Mouse (Mus musculus) left cerebral cortex, adult 2 months (tissue): Measurements from ENCODE around the gene Card6. TPM values are rescaled to one million over a fixed set of nuclear protein-coding genes. Genes with fewer than 3 reads are reported as not detected.

Source experiments
- DNase-seq, 2 experiments: peaks; one replicate each; pipeline ENCODE4 v3.0.0; 2021 to 2022; ENCODE audit warnings: low spot score in 2 of 2, mixed read lengths in 1 of 2; ENCODE audit errors: extremely low spot score in 1 of 2
- H3K27ac ChIP-seq: fragments of 200-600 bp; 2 replicates; pipeline ENCODE4 v1.8.1; 2022
- H3K4me3 ChIP-seq: fragments of 200-600 bp; 2 replicates; pipeline ENCODE4 v1.8.1; 2022
- CTCF ChIP-seq: fragments of 200-600 bp; IDR thresholded peaks from 2 replicates; pipeline ENCODE4 v1.8.1; 2022; ENCODE audit warnings: antibody characterized with exemption, mild to moderate bottlenecking, moderate library complexity
- intact Hi-C: fragments of 180-260 bp; cut with DNase I; formaldehyde crosslinking; loops from one replicate; pipeline ENCODE4 v1.15.1; 2025
- total RNA-seq, 2 experiments: library from RNA; stranded (reverse); gene quantifications; 2 replicates each; pipeline ENCODE4 v1.2.3; 2021

Card6 gene
- total RNA-seq, 2 experiments from 2014 or later, result 2.2 to 2.7 TPM

DNA sequence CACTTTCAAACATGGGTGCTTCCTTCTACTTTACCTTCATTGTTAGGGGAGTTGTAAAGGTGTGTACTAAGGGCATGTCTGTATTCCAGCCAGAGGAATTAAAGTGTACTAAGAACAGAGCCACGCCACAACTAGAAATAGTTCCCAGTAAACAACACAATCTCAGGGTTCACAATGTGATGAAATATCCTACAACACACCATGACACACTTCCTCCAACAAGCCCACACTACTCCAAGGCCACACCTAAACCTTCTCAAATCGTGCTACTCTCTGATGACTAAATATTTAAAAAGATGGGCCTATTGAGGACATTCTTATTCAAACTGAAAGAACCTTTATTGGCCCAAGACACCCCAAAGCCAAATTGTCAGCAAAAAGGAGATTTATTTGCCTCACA lies 19.1 kb upstream of the Card6 start:
- intact Hi-C loops, result no loop called here
- TF ChIP-seq CTCF, result no peak
- no peak for DNase-seq

DNA sequence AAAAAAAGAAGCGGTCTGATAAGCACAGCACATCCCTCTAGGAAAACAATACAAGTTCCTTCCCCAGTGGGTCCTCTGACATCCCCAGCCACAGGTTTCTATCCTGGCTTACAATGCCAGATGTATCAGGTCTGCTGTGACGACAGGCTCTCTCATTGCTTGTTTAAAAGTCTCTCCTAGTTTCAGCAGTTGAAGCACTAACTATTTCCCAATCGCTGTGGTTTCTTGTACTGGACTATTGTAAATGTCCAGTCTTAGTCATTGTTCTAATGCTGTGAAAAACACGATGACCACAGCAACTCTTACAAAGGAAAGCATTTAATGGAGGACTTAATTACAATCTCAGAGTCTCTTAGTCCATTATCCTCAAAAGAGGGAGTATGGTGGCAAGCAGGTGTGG lies 18.1 kb upstream of the Card6 start:
- Histone ChIP-seq H3K4me3 (no peak overlapping the region), H3K27ac (no peak overlapping the region)
- intact Hi-C loops, result no loop called here
- TF ChIP-seq CTCF, result no peak
- no peak for DNase-seq

More for the DNA sequence above, 19.1 kb upstream of the Card6 start:
- no peak overlapping the region for H3K27ac ChIP-seq
- H3K4me3 ChIP-seq, result no peak overlapping the region

DNA sequence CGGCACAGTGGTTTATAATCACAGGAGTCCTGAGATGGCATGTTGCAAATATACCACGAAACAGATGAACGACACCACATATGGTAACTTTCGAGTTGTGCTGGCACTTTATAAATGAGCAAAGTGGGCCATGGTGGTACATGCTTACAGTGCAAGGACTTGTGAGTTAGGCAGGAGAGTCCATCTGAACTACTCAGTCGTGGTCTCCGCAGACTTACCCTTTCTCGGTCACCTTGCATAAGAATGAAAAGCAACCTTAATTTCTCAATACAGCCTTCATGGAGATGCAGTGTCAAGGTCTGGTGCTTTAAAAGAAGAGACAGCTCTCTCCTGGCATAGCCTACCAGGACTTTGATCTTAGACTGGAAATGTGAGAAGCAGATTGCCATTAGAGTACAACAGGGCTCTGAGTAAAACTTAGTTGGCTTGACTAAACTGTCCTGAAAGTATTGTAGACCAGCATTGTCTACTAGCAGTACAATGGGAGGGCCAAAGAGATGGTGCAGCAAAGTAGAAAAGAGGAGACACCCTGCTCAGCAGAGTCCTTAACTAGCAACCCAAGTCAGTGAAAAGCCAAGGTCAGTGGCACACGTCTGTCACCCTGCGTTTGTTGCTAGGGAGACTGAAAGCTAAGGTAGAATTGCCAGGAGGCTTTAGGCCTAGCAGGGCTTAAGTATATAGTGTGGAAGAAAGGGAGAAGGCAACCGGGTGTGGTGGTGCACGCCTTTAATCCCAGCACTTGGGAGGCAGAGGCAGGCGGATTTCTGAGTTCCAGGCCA lies 13.4 kb upstream of the Card6 start:
- no peak overlapping the region for H3K27ac ChIP-seq
- DNase-seq, result no peak
- no peak for TF ChIP-seq CTCF
- intact Hi-C loops, result no loop called here
- no peak overlapping the region for H3K4me3 ChIP-seq

DNA sequence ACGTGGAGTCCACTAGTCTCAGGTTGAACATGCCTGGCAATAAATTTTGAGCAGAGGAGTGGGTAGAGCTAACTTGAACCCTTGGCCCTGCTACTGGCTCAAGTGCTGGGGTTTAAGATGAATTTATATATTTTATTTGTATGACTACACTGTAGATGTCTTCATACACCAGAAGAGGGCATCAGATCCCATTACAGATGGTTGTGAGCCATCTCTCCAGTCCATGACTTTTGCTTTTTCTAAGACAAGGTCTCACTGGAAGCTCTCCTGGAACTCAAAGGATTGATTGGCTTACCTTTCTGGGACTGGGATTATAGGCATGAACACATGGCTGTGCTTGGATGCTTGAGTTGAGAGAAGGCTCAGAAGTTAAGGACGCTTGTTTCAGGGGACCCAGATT lies 11.4 kb upstream of the Card6 start:
- DNase-seq, result no peak
- Histone ChIP-seq H3K27ac (no peak overlapping the region), H3K4me3 (no peak overlapping the region)
- peak; percentile 40 for TF ChIP-seq CTCF
- intact Hi-C loops, result no loop called here

DNA sequence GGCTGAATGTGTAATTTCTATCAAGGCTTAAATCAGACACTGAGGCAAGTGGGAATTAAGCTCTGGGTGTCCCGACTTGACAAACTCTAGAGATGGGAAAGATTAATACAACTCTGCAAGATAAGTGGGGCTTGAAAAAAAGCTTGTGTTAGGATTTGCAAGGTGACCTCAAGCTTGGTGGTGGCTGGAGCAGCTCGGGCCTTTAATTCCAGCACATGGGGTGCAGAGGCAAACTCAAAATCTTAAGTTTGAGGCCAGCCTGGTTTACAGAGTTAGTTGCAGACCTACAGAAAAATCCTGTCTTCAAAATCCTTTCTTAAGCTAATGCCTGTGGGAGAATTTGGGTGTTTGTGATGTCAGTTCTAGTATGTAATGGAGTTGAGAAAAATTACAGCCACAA lies 10.9 kb upstream of the Card6 start:
- DNase-seq, result no peak
- no peak for TF ChIP-seq CTCF
- H3K27ac ChIP-seq, result no peak overlapping the region
- intact Hi-C loops, result no loop called here
- no peak overlapping the region for H3K4me3 ChIP-seq

DNA sequence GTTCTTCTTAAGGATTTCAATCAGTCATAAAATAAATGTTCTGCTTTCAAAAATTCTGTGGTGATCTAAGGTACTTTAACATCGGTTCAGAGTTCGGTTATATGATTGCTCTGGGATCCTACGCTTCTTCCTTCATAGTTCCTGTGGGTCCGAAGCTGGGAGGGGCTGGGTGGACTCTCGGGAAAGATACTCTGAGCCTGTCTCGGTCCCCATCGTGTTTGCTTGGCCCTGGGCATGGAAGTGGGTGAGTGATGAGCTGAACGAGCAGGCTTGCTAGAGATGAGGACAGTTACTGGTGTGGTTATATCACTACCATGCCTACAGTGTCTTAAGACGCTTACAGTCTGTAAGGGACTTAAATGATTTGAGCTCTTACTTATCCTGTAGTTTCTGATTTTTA lies 10.3 kb upstream of the Card6 start:
- H3K27ac ChIP-seq, result no peak overlapping the region
- intact Hi-C loops, result no loop called here
- no peak for DNase-seq
- no peak for TF ChIP-seq CTCF
- no peak overlapping the region for H3K4me3 ChIP-seq

DNA sequence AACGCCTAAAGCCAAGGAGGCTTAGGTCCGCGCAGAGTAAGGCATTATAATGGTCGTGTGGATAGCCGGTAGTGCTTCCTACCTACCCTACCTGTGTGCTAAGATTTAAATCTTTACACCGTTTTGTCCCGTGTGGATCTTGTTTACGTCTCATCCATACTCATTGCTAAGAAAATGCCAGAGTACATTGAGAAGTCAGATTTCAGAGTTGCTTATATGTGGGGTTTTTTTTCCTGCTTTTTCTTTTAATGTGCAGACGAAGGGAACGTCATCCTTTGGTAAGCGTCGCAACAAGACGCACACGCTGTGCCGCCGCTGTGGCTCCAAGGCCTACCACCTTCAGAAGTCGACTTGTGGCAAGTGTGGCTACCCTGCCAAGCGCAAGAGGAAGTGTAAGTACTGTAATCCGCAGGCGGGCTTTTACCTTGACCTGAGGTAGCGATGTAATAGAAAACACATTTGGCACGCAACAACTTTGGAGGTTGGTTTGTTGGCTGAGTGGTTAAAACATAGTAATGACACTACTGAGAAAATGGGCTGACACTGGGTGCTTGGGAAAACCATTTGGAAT lies 8.8 kb upstream of the Card6 start:
- no peak for TF ChIP-seq CTCF
- Histone ChIP-seq H3K4me3 (peak overlapping the region; percentile 62), H3K27ac (peak overlapping the region; percentile 82)
- intact Hi-C loops, result loop anchor here (1.0 kb wide), 1 partner anchor 26 kb away; the partner anchor contains the start of gene Prkaa1
- DNase-seq, result no peak

DNA sequence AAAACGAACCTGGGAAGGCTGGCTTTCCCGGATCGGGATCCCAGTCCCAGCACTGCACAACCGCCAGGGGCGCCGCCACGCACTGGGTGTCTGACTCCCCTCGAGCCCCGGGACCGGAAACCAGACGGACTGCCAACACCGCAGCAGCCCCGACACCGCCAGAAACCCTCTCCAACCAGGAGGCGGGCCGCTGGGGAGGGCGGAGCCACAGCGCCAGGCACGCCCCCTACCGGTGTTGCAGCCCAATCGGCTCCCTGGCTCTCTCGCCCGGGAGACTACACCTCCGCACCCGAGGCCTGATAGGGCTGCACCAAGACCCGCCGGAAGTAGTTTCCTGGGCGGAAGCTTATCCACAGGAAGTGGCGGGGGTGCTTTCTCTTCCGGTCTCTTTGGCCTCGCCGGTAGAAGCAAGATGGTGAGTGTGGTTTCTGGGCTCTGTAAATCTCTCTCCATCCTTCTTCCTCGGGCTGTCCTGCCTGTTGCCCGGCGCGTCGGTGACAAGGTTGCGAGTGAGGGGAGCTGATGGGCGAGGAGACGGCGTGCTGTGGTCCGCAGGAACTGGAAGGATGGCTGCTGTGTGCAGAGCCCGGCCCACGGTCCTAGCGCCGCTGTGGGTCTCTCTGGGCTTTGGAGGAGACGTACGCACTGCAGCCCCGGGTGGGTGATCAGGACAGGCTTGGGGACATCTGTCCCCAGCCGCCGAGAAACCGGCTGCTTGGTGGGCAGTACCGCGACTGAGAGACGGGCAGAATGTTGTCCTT lies 8.1 kb upstream of the Card6 start, which contains the start of gene Rpl37:
TSS of gene Rpl37 (plus strand) at position 376 of the 761 bp plus-strand sequence.
- DNase-seq, result peak; percentile 98 to 99
- peak; percentile 77 for TF ChIP-seq CTCF
- H3K27ac ChIP-seq, result peak within 1 kb of the TSS; percentile 91
- intact Hi-C loops, result loop anchor here (1.0 kb wide), 1 partner anchor 27 kb away; the partner anchor contains the start of gene Prkaa1
- H3K4me3 ChIP-seq, result peak within 1 kb of the TSS; percentile 62

DNA sequence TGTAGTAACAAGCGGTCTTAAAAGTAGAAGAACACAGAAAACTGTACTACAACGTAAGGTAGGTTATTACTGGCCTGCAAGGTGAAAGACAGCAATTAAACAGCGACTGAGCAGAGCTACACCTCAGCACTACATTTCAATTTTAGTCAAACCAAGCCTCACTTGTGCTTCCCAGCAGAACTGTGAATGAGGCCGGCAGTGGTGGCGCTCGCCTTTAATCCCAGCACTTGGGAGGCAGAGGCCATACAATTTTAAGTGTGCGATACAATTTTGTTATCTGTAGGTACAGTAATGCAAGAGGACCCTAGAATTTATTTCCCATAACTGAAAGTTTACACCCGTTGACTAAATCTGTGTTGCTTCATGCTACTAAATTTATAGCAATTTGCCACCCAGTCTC lies 6.8 kb upstream of the Card6 start:
- intact Hi-C loops, result no loop called here
- TF ChIP-seq CTCF, result no peak
- DNase-seq, result no peak
- H3K27ac ChIP-seq, result no peak overlapping the region; the same call in 1 of the 2 replicates
- peak overlapping the region; percentile 62; the same call in 1 of the 2 replicates for H3K4me3 ChIP-seq

DNA sequence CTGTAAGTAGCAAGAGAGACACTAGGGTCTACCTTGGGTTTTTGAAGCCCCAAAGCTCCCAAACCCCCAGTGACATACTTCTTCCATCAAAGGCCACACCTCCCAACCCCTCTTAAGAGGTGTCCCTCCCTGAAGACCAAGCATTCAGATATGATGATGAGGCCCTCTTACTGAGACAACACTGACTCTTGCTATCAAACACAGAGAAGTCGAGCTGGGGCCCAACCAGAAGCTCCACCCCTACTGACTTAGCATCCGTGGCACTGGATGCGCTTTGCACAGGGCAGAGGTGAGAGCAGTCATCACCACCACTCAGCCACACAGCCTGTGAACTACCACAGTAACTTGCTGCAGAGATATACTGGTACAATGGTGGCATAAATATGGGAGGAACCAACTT lies 4.3 kb upstream of the Card6 start:
- H3K27ac ChIP-seq, result no peak overlapping the region
- TF ChIP-seq CTCF, result no peak
- H3K4me3 ChIP-seq, result no peak overlapping the region
- DNase-seq, result no peak
- intact Hi-C loops, result no loop called here

DNA sequence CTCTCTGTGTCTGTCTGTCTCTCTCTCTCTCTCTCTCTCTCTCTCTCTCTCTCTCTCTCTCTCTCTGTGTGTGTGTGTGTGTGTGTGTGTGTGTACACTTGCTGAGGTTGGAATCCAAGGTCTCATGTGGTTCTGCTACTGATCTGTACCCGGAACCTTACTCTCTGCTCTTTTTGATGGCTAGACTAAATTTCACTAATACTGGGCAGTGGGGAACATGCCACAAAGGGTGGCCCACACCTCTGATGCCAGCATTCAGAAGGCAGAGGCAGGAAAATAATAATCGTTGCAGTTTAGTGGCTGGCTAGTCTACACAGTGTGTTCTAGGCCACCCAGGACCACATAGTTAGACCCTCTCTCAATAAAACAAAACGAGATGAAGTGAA lies 309 bp upstream of the Card6 start:
- intact Hi-C loops, result loop anchor here (5.0 kb wide), 2 partner anchors 1051 to 1151 kb away; no protein-coding TSS in a partner anchor
- DNase-seq, result no peak
- TF ChIP-seq CTCF, result no peak
- no peak overlapping the region for H3K27ac ChIP-seq
- no peak overlapping the region for H3K4me3 ChIP-seq

DNA sequence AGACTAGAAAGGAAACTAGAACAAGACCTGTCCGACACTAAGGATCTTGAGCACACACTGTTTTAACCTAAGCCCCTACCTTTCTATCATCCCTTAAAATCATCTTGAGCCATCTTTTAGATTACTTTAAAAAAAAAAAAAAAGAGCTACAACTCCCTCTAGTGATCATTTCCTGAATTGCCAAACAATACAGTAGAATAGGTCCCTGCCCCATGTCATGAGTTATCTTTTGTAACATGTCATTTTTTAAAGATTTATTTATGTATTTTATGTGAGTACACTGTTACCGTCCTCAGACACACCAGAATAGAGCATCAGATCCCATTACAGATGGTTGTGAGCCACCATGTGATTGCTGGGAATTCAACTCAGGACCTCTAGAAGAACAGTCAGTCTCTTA lies 2.0 kb downstream of the Card6 start:
- TF ChIP-seq CTCF, result peak; percentile 78
- no peak overlapping the region for H3K27ac ChIP-seq
- DNase-seq, result no peak
- intact Hi-C loops, result loop anchor here (5.0 kb wide), 2 partner anchors 1049 to 1149 kb away; no protein-coding TSS in a partner anchor
- H3K4me3 ChIP-seq, result no peak overlapping the region
